Comparison of ENCODE assay signal across 22 mouse cellular contexts in the genomic region with DNA sequence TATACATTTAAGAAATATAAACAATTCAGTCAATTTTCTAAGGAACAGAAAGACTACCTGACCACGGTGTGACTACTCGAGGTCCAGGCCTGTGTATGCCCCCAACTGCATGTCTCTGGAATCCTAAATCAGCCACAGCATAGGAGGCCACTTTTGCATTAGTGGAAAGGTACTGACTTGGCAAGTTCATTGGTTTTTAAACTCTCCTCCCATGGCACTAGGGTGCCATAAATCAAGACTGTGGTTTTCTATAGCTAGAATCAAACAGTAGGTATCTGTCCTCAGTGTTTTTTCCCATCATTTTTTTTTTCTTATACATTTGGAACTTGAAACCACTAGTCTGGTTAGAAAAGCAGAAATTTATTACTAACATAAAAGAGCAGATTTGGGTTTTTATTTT.
DNase-seq lines count a peak whose midpoint lies in the region; ATAC-seq and TF ChIP-seq lines count a peak whose summit lies in the region.
"Had no signal": no experiment of that assay in that cellular context is flagged by ENCODE, and none has a peak within 500 bp of the region (broad histone marks: within the 10 kb centered on the region; RNA-seq: fewer than 3 reads in every experiment).

No protein-coding gene starts in this region.

- no peak overlapping the region for H3K9ac ChIP-seq in limb, embryonic 14.5 days (ENCODE audit: low read depth, low read length, severe bottlenecking)
- H3K9ac ChIP-seq: embryonic facial prominence, embryonic 13.5 days; embryonic facial prominence, embryonic 15.5 days; forebrain, embryonic 13.5 days; forebrain, embryonic 15.5 days; forebrain, postnatal 0 days had no signal

- no peaks in the 10 kb centered on the region for H3K79me2 ChIP-seq in myocyte (ENCODE audit: control insufficient read depth, insufficient read depth)

- no peak for TF ChIP-seq POLR2A in limb, embryonic 14.5 days (IDR thresholded peaks at IDR 0.05; ENCODE audit: borderline replicate concordance, extremely low read depth, insufficient read depth, insufficient read length)
- TF ChIP-seq POLR2A in embryonic fibroblast, embryonic 13.5 days (IDR thresholded peaks at IDR 0.05; ENCODE audit: low read depth, low read length) = no peak
- TF ChIP-seq POLR2A in myocyte (IDR thresholded peaks at IDR 0.05; ENCODE audit: insufficient read length, low read depth) = no peak

- H3K4me2 ChIP-seq in limb, embryonic 14.5 days (replicated peaks; ENCODE audit: low read depth, low read length, severe bottlenecking) = no peak overlapping the region
- H3K4me2 ChIP-seq in myocyte (ENCODE audit: low read depth) = peak overlapping the region; percentile 63
- H3K4me2 ChIP-seq: embryonic facial prominence, embryonic 13.5 days; embryonic facial prominence, embryonic 15.5 days; forebrain, embryonic 13.5 days; forebrain, embryonic 15.5 days had no signal

- H3K27ac ChIP-seq in limb, embryonic 14.5 days (replicated peaks; ENCODE audit: low read depth, low read length) = no peak overlapping the region
- H3K27ac ChIP-seq in limb, embryonic 10.5 days = no peak overlapping the region
- peak overlapping the region; percentile 93 for H3K27ac ChIP-seq in embryonic fibroblast, embryonic 13.5 days (ENCODE audit: insufficient read depth, low read length)
- H3K27ac ChIP-seq: embryonic facial prominence, embryonic 13.5 days; embryonic facial prominence, embryonic 15.5 days; forebrain, embryonic 13.5 days; forebrain, embryonic 15.5 days had no signal

- no peaks in the 10 kb centered on the region for H3K36me3 ChIP-seq in limb, embryonic 14.5 days (ENCODE audit: control insufficient read depth, insufficient read depth, low read length)
- H3K36me3 ChIP-seq in limb, embryonic 10.5 days = no peaks in the 10 kb centered on the region
- no peaks in the 10 kb centered on the region for H3K36me3 ChIP-seq in myocyte (ENCODE audit: control insufficient read depth, insufficient read depth)
- H3K36me3 ChIP-seq: embryonic facial prominence, embryonic 13.5 days; embryonic facial prominence, embryonic 15.5 days; forebrain, embryonic 15.5 days had no signal

- ATAC-seq in limb, embryonic 14.5 days (ENCODE audit: low FRiP score, low read depth) = no peak
- ATAC-seq: forebrain, embryonic 13.5 days; forebrain, embryonic 15.5 days; forebrain, postnatal 0 days; Patski had no signal

- TF ChIP-seq CTCF in embryonic fibroblast, embryonic 13.5 days (IDR thresholded peaks at IDR 0.05; ENCODE audit: borderline replicate concordance, insufficient read depth, low read length) = no peak

- no peak overlapping the region for H3K4me3 ChIP-seq in limb, embryonic 14.5 days (replicated peaks; ENCODE audit: low read length)
- no peak overlapping the region for H3K4me3 ChIP-seq in limb, embryonic 10.5 days
- H3K4me3 ChIP-seq in embryonic fibroblast, embryonic 13.5 days (ENCODE audit: insufficient read depth, low read length) = no peak overlapping the region
- no peak overlapping the region for H3K4me3 ChIP-seq in myocyte
- H3K4me3 ChIP-seq: embryonic facial prominence, embryonic 13.5 days; embryonic facial prominence, embryonic 15.5 days; forebrain, embryonic 13.5 days; forebrain, embryonic 15.5 days had no signal

- H3K27me3 ChIP-seq in limb, embryonic 14.5 days (ENCODE audit: control insufficient read depth, insufficient read depth, low read length) = no peaks in the 10 kb centered on the region
- no peaks in the 10 kb centered on the region for H3K27me3 ChIP-seq in limb, embryonic 10.5 days (ENCODE audit: low read depth, poor library complexity, severe bottlenecking)
- H3K27me3 ChIP-seq in myocyte (ENCODE audit: control insufficient read depth, insufficient read depth, insufficient read length) = no peaks in the 10 kb centered on the region
- H3K27me3 ChIP-seq: embryonic facial prominence, embryonic 13.5 days; embryonic facial prominence, embryonic 15.5 days; forebrain, embryonic 13.5 days; forebrain, embryonic 15.5 days; Patski had no signal

- no peaks in the 10 kb centered on the region for H3K9me3 ChIP-seq in limb, embryonic 14.5 days (ENCODE audit: control insufficient read depth, low read length)
- H3K9me3 ChIP-seq in limb, embryonic 10.5 days (replicated peaks) = no peaks in the 10 kb centered on the region
- H3K9me3 ChIP-seq: embryonic facial prominence, embryonic 13.5 days; embryonic facial prominence, embryonic 15.5 days; forebrain, embryonic 13.5 days; forebrain, embryonic 15.5 days had no signal

- DNase-seq in limb, embryonic 14.5 days (ENCODE audit: low spot score) = peak; percentile 35
- no peak for DNase-seq in limb, embryonic 10.5 days (ENCODE audit: low spot score)
- DNase-seq in T-cell, adult 2 months (ENCODE audit: low spot score) = no peak
- no peak for DNase-seq in lung, postnatal 4 days
- DNase-seq: adrenal gland, adult 2 months; adrenal gland, postnatal 10 days; adrenal gland, postnatal 25 days; cerebellum, adult 11 months; cerebellum, adult 18-20 months; cerebellum, adult 8-10 months; cerebellum, adult 9-11 months; cerebellum, postnatal 14 days; cerebellum, postnatal 36 days; embryo, embryonic 11 days; forebrain, postnatal 0 days had no signal

- 68% methylated on average over 2 of the region's 2 CpGs for WGBS in limb, embryonic 14.5 days
- 87% methylated on average over 2 of the region's 2 CpGs for WGBS in limb, embryonic 10.5 days

- no peak overlapping the region for H3ac ChIP-seq in myocyte (ENCODE audit: control insufficient read depth, insufficient read length)

- peaks cover 9% of the 10 kb centered on the region for H3K4me1 ChIP-seq in limb, embryonic 14.5 days (ENCODE audit: control insufficient read depth, insufficient read depth, low read length)
- H3K4me1 ChIP-seq in limb, embryonic 10.5 days = peaks cover 4% of the 10 kb centered on the region; the same call in 1 of the 2 replicates
- peaks cover 8% of the 10 kb centered on the region for H3K4me1 ChIP-seq in embryonic fibroblast, embryonic 13.5 days (ENCODE audit: control insufficient read depth, insufficient read depth, low read length)

TF ChIP-seq in myocyte, 11 proteins besides CTCF, POLR2A, EP300 and RAD21:
- TF ChIP-seq POLR2AphosphoS2 (IDR thresholded peaks at IDR 0.05; ENCODE audit: insufficient read length, low read depth) = no peak
- no peak for TF ChIP-seq TCF12 (IDR thresholded peaks at IDR 0.05; ENCODE audit: insufficient read depth, poor library complexity, severe bottlenecking)
- no peak for TF ChIP-seq E2F4 (IDR thresholded peaks at IDR 0.05; ENCODE audit: insufficient read depth)
- TF ChIP-seq TCF3 (IDR thresholded peaks at IDR 0.05; ENCODE audit: insufficient read length, low read depth) = no peak
- no peak for TF ChIP-seq MYOD1 (IDR thresholded peaks at IDR 0.05; ENCODE audit: control insufficient read depth in 1 of 3, insufficient read length in 2 of 3, low read depth in 2 of 3)
- no peak for TF ChIP-seq MYOG (IDR thresholded peaks at IDR 0.05; ENCODE audit: control insufficient read depth in 1 of 3, insufficient read depth in 1 of 3, insufficient read length in 2 of 3, low read depth in 2 of 3)
- no peak for TF ChIP-seq CEBPB (IDR thresholded peaks at IDR 0.05; ENCODE audit: insufficient read depth, poor library complexity, severe bottlenecking)
- no peak for TF ChIP-seq MAX (IDR thresholded peaks at IDR 0.05; ENCODE audit: low read depth)
